12 mouse cellular contexts compared by ENCODE assay signal in genomic region chr7:30751086-30751669, GRCm38 (mm10). TPM values are rescaled to one million over a fixed set of nuclear protein-coding genes. Genes with fewer than 3 reads are reported as not detected.
A peak's percentile ranks its signal among the peaks of the same experiment; 100 is the strongest.
DNase-seq lines count a peak whose midpoint lies in the region; TF ChIP-seq lines count a peak whose summit lies in the region.
"Had no signal": no experiment of that assay in that cellular context is flagged by ENCODE, and none has a peak within 500 bp of the region (broad histone marks: within the 10 kb centered on the region; RNA-seq: fewer than 3 reads in every experiment).

Gene Sbsn (plus strand): TSS chr7:30751471.

- WGBS in olfactory bulb, adult 2 months: 22% methylated on average over 5 of the region's 5 CpGs

- intact Hi-C loops in left cerebral cortex, adult 2 months (cut with DNase I): no loop called here
- intact Hi-C loops in left cerebral cortex, postnatal 36 days (cut with DNase I): no loop called here

- no peak within 1 kb of the TSS for H3K4me3 ChIP-seq in left cerebral cortex, adult 2 months
- no peak within 1 kb of the TSS for H3K4me3 ChIP-seq in olfactory bulb, adult 2 months (ENCODE audit: insufficient read depth, low read depth, low read length)
- H3K4me3 ChIP-seq: neural tube, embryonic 13.5 days had no signal

- H3K4me1 ChIP-seq in olfactory bulb, adult 2 months (ENCODE audit: control insufficient read depth, insufficient read depth, low read length): peaks cover 29% of the 10 kb centered on the region
- H3K4me1 ChIP-seq: neural tube, embryonic 13.5 days had no signal

- TF ChIP-seq POLR2A in olfactory bulb, adult 2 months (IDR thresholded peaks at IDR 0.05; ENCODE audit: insufficient read depth, low read depth, low read length): 0 out of 2 replicates have a peak, but pooled peaks have one; percentile 19

- no peak within 1 kb of the TSS for H3K27ac ChIP-seq in left cerebral cortex, adult 2 months
- H3K27ac ChIP-seq in olfactory bulb, adult 2 months (ENCODE audit: insufficient read depth, low read depth, low read length): peak within 1 kb of the TSS; percentile 28
- H3K27ac ChIP-seq: liver, embryonic 14.5 days; macrophage; neural tube, embryonic 13.5 days had no signal

- DNase-seq in left cerebral cortex, adult 8-10 months (ENCODE audit: low spot score in 2 of 2): no peak
- no peak for DNase-seq in left cerebral cortex, adult 2 months (ENCODE audit: extremely low spot score in 1 of 2, low spot score in 2 of 2)
- peak; percentile 2 for DNase-seq in Muller cell, postnatal 12 days (ENCODE audit: inconsistent ontology term)
- peak; percentile 74 for DNase-seq in adrenal gland, postnatal 14 days
- no peak for DNase-seq in left cerebral cortex, postnatal 36 days (ENCODE audit: low spot score in 2 of 2)
- DNase-seq in spleen, adult 12 weeks (ENCODE audit: low spot score): no peak
- DNase-seq: forebrain, postnatal 0 days; thymus, postnatal 36 days had no signal

- TF ChIP-seq CTCF in left cerebral cortex, adult 2 months (IDR thresholded peaks at IDR 0.05): no peak
- no peak for TF ChIP-seq CTCF in olfactory bulb, adult 2 months (IDR thresholded peaks at IDR 0.05; ENCODE audit: insufficient read depth, low read depth, low read length)

RNA-seq across cellular contexts. Expression of gene Sbsn, which starts in this region (rescaled TPM):
- total RNA-seq in left cerebral cortex, adult 8-10 months (2022): 10 to 100 TPM; 12.0 to 17.3 (median 13.7) TPM
- total RNA-seq in left cerebral cortex, adult 2 months (2021): 1 to 10 TPM; 7.8 to 8.7 TPM
- 76.3 and 82.7 TPM in 2 replicates for total RNA-seq in adrenal gland, postnatal 14 days (2021)
- not detected in 2 replicates for polyA plus RNA-seq in olfactory bulb, adult 2 months (2012; ENCODE audit: insufficient read depth, insufficient read length, low replicate concordance, missing spikeins)
- 1 to 10 TPM; 5.5 to 7.9 TPM for total RNA-seq in left cerebral cortex, postnatal 36 days (2021)

Comparison
In these comparisons a context has a peak if more than half of its experiments do, and no peak if none do; other contexts are left out.
1. DNase-seq: peak in Muller cell, postnatal 12 days (single experiment) and adrenal gland, postnatal 14 days (single experiment); none in left cerebral cortex, adult 8-10 months (0 of 2), left cerebral cortex, adult 2 months (0 of 2), left cerebral cortex, postnatal 36 days (0 of 2) and spleen, adult 12 weeks (single experiment).